Mouse (Mus musculus): ENCODE data around the gene Reln. TPM values are rescaled to one million over a fixed set of nuclear protein-coding genes. Genes with fewer than 3 reads are reported as not detected.

Reln gene
- polyA plus RNA-seq, 1 experiment from 2014 or later: 14.5 TPM

DNA sequence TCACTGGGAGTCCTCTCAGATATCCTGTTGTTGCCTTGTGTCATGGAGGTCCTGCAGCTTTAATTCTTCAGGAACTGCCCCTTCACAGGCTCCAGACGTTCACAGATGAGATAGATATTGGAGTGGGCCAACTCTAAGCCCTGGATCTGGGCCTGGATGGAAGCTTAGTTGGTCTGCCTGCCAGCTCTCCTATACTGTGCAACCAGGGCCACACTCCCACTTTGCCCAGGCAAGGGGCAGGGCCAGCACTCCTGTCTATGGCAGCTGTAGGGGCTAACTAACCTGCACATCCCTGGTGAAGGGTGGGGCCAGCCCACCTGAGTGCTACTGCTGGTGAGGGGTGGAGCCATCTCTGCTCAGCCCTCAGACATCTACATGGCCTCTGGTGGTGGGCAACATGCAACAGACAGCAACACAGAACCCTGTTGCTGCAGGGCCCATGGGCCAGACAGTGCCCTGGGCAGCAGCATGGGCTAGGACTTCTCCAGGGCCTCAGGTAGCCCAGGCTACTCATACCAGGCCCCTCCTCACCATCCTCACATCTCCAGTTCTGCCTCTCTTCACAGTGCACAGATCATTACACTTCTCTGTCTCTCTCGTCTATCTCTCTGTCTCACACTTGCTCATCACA lies 63.9 kb downstream of the Reln start:
- ATAC-seq (replicated peaks; ENCODE audit: low FRiP score, low read depth) (0 out of 2 replicates have a peak, but pooled peaks have one; percentile 63), DNase-seq (ENCODE audit: low spot score) (no peak)
- WGBS: 51% methylated on average over 2 of the region's 2 CpGs
- Histone ChIP-seq H3K4me3 (replicated peaks; ENCODE audit: low read depth, low read length) (no peak overlapping the region), H3K9me3 (replicated peaks; ENCODE audit: low read length) (no peaks in the 10 kb centered on the region), H3K4me2 (ENCODE audit: low read length) (no peak overlapping the region), H3K4me1 (replicated peaks; ENCODE audit: insufficient read depth, low read length) (no peaks in the 10 kb centered on the region), H3K9ac (ENCODE audit: low read depth, low read length) (no peak overlapping the region), H3K27ac (no peak overlapping the region), H3K27me3 (ENCODE audit: insufficient read depth, low read length) (no peaks in the 10 kb centered on the region), H3K36me3 (ENCODE audit: insufficient read depth, low read length) (no peaks in the 10 kb centered on the region)
- no peak for TF ChIP-seq CTCF (IDR thresholded peaks at IDR 0.05; ENCODE audit: low read depth)

DNA sequence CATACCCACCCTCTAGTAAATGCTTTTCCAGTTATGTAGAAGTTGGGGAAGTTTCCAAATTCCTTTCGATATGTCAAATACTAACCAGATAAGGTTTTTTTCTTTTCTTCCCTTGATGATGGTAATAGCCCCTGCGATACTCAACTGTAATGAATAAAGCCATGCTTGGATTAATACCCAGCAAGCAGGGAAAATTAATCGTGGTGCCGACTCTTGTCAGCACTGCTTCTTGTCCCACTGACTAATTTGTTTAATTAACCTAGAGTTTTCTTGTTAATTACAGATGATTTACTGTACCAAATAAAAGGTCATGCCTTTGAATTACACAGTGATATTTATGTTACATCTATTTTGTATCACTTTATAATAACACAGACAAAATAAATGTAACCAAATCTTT lies 65.3 kb downstream of the Reln start:
- Histone ChIP-seq H3K4me3 (replicated peaks; ENCODE audit: low read depth, low read length) (no peak overlapping the region), H3K27ac (no peak overlapping the region), H3K9ac (ENCODE audit: low read depth, low read length) (no peak overlapping the region), H3K27me3 (ENCODE audit: insufficient read depth, low read length) (no peaks in the 10 kb centered on the region), H3K4me1 (replicated peaks; ENCODE audit: insufficient read depth, low read length) (no peaks in the 10 kb centered on the region), H3K9me3 (replicated peaks; ENCODE audit: low read length) (no peaks in the 10 kb centered on the region), H3K36me3 (ENCODE audit: insufficient read depth, low read length) (no peaks in the 10 kb centered on the region), H3K4me2 (ENCODE audit: low read length) (no peak overlapping the region)
- ATAC-seq (replicated peaks; ENCODE audit: low FRiP score, low read depth) (no peak), DNase-seq (ENCODE audit: low spot score) (no peak)
- no peak for TF ChIP-seq CTCF (IDR thresholded peaks at IDR 0.05; ENCODE audit: low read depth)
- WGBS: 82% methylated on average over 4 of the region's 4 CpGs

DNA sequence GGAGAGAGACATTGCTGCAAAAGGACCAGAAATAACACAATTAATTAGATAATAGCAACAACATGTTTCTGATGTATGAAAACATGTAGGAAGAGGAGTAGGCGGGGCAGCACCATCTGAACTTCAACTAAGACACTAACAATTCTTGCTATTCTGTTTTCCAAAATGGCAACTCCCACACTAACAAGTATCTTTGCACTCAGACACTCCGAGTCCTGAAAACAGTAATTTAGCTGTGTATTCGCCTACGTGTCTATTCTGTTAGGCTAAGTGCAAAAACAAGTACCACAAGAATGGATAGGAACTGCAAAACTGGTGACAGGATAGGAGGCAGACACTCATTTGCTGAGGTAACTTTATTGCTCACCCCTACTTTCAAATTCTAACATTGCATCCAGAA lies 70.4 kb downstream of the Reln start:
- Histone ChIP-seq H3K4me1 (replicated peaks; ENCODE audit: insufficient read depth, low read length) (no peaks in the 10 kb centered on the region), H3K27me3 (ENCODE audit: insufficient read depth, low read length) (no peaks in the 10 kb centered on the region), H3K9me3 (replicated peaks; ENCODE audit: low read length) (no peaks in the 10 kb centered on the region), H3K9ac (ENCODE audit: low read depth, low read length) (no peak overlapping the region), H3K4me3 (replicated peaks; ENCODE audit: low read depth, low read length) (no peak overlapping the region), H3K4me2 (ENCODE audit: low read length) (no peak overlapping the region), H3K36me3 (ENCODE audit: insufficient read depth, low read length) (no peaks in the 10 kb centered on the region), H3K27ac (no peak overlapping the region)
- no peak for DNase-seq (ENCODE audit: low spot score)
- 86% methylated on average over 4 of the region's 4 CpGs for WGBS
- no peak for TF ChIP-seq CTCF (IDR thresholded peaks at IDR 0.05; ENCODE audit: low read depth)
- ATAC-seq (replicated peaks; ENCODE audit: low FRiP score, low read depth): no peak

DNA sequence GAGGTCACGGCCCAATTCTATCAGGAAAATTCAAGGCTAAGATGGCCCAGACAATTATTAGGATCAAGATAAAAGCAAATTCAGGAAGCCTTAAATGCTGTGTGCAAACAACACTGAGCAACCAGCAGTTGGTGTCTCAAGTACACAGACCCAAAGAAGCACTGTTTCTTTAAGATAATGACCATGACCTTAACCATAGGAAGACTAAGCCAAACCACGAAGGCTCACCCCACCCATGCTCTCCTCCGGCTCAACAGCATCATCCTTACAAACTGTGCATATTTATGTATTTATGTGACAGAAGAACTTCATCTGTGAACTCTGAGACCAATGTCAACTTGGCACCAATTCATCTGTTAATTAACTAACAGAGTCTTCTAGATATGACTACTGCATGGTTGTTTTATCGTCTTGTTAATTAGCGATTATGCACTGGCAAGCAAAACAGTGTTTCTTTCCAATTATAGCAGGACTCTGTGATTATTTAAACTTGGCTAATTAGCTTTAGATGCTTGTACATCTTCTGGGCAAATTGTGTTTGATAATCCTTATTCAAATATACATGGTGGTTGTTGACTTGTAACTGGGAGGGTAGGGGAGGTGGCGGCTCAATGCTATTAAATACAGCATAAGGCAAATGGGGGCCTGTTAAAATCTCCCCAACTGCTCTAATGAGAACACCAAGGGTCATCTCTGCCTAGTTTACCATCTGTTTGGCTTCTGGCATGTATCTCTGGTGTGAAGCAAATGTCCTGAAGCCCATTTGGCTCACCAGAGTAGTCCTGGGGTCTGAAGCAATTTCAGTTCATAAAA lies 77.8 kb downstream of the Reln start:
- H3K27me3 ChIP-seq (ENCODE audit: insufficient read depth, low read length): no peaks in the 10 kb centered on the region
- no peaks in the 10 kb centered on the region for H3K4me1 ChIP-seq (replicated peaks; ENCODE audit: insufficient read depth, low read length)
- H3K4me2 ChIP-seq (ENCODE audit: low read length): no peak overlapping the region
- no peak overlapping the region for H3K27ac ChIP-seq
- no peaks in the 10 kb centered on the region for H3K9me3 ChIP-seq (replicated peaks; ENCODE audit: low read length)
- no peak overlapping the region for H3K9ac ChIP-seq (ENCODE audit: low read depth, low read length)
- H3K36me3 ChIP-seq (ENCODE audit: insufficient read depth, low read length): no peaks in the 10 kb centered on the region
- ATAC-seq (replicated peaks; ENCODE audit: low FRiP score, low read depth): no peak
- no peak for TF ChIP-seq CTCF (IDR thresholded peaks at IDR 0.05; ENCODE audit: low read depth)
- no peak for DNase-seq (ENCODE audit: low spot score)
- WGBS: 67% methylated on average over 6 of the region's 6 CpGs
- H3K4me3 ChIP-seq (replicated peaks; ENCODE audit: low read depth, low read length): no peak overlapping the region

DNA sequence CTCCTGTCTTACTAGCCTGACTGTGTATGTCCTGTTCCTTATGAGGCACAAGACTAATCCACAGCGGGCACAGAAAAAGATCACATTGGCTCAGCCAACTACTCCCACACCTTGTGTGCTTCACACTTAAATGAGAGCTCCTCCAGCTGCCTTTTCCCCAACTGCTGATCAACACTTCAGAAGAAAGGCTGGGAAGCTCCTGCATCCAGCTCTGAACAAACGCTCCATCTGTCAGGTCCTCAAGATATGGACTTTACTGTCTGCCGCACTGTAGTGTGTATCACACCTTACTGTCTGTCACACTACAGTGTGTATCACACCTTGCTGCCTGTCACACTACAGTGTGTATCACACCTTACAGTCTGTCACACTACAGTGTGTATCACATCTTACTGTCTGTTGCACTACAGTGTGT lies 82.1 kb downstream of the Reln start:
- no peaks in the 10 kb centered on the region for H3K9me3 ChIP-seq (replicated peaks; ENCODE audit: low read length)
- H3K4me1 ChIP-seq (replicated peaks; ENCODE audit: insufficient read depth, low read length): no peaks in the 10 kb centered on the region
- no peaks in the 10 kb centered on the region for H3K36me3 ChIP-seq (ENCODE audit: insufficient read depth, low read length)
- no peaks in the 10 kb centered on the region for H3K27me3 ChIP-seq (ENCODE audit: insufficient read depth, low read length)
- H3K27ac ChIP-seq: no peak overlapping the region
- TF ChIP-seq CTCF (IDR thresholded peaks at IDR 0.05; ENCODE audit: low read depth): no peak
- WGBS: 54% methylated on average over 3 of the region's 3 CpGs
- H3K4me2 ChIP-seq (ENCODE audit: low read length): no peak overlapping the region
- H3K9ac ChIP-seq (ENCODE audit: low read depth, low read length): no peak overlapping the region
- H3K4me3 ChIP-seq (replicated peaks; ENCODE audit: low read depth, low read length): no peak overlapping the region
- ATAC-seq (replicated peaks; ENCODE audit: low FRiP score, low read depth) (no peak), DNase-seq (ENCODE audit: low spot score) (no peak)

DNA sequence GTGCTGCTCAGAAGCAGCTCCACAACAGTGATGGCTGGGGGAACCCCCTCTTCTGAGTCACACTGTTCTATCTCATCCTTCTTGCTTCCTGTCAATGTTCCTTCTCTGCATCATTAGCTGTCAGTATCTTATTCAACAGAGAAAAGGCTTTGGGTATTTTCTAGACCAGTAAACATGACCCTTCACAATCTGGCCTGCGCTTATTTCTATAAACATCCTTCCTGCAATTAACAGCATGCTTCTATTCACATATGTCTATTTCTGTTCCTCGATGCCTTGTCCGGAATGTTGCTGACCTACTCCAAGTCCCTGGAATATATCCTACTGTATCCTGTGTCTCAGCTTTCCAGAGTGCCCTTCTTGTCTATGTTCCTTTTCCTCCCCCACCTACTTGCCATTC lies 89.2 kb downstream of the Reln start:
- no peak for ATAC-seq (replicated peaks; ENCODE audit: low FRiP score, low read depth)
- no peak for DNase-seq (ENCODE audit: low spot score)
- no peaks in the 10 kb centered on the region for H3K27me3 ChIP-seq (ENCODE audit: insufficient read depth, low read length)
- no peak overlapping the region for H3K27ac ChIP-seq
- no peaks in the 10 kb centered on the region for H3K9me3 ChIP-seq (replicated peaks; ENCODE audit: low read length)
- H3K36me3 ChIP-seq (ENCODE audit: insufficient read depth, low read length): no peaks in the 10 kb centered on the region
- no peak overlapping the region for H3K9ac ChIP-seq (ENCODE audit: low read depth, low read length)
- H3K4me2 ChIP-seq (ENCODE audit: low read length): no peak overlapping the region
- no peaks in the 10 kb centered on the region for H3K4me1 ChIP-seq (replicated peaks; ENCODE audit: insufficient read depth, low read length)
- 90% methylated on average over 3 of the region's 3 CpGs for WGBS
- TF ChIP-seq CTCF (IDR thresholded peaks at IDR 0.05; ENCODE audit: low read depth): no peak
- no peak overlapping the region for H3K4me3 ChIP-seq (replicated peaks; ENCODE audit: low read depth, low read length)

All from kidney, postnatal 0 days (tissue).